ENCODE assay signal across 17 mouse cellular contexts in genomic region chr4:32188752-32189415, GRCm38 (mm10). TPM values are rescaled to one million over a fixed set of nuclear protein-coding genes. Genes with fewer than 3 reads are reported as not detected.
DNase-seq lines count a peak whose midpoint lies in the region; ATAC-seq and TF ChIP-seq lines count a peak whose summit lies in the region.
"Had no signal": no experiment of that assay in that cellular context is flagged by ENCODE, and none has a peak within 500 bp of the region (broad histone marks: within the 10 kb centered on the region; RNA-seq: fewer than 3 reads in every experiment).

No protein-coding gene starts in this region.

- H3K4me2 ChIP-seq in lung, embryonic 14.5 days, result no peak overlapping the region
- H3K4me2 ChIP-seq in forebrain, postnatal 0 days (ENCODE audit: low read depth), result peak overlapping the region; percentile 8; the same call in 1 of the 2 replicates
- H3K4me2 ChIP-seq: heart, embryonic 15.5 days; hindbrain, embryonic 12.5 days; liver, embryonic 11.5 days; neural tube, embryonic 12.5 days had no signal

- H3K4me1 ChIP-seq in lung, embryonic 14.5 days (ENCODE audit: insufficient read depth), result no peaks in the 10 kb centered on the region
- H3K4me1 ChIP-seq in forebrain, postnatal 0 days (ENCODE audit: insufficient read depth), result peaks cover 5% of the 10 kb centered on the region
- H3K4me1 ChIP-seq: neural tube, embryonic 12.5 days had no signal

- no peaks in the 10 kb centered on the region for H3K36me3 ChIP-seq in lung, embryonic 14.5 days (ENCODE audit: insufficient read depth)
- no peaks in the 10 kb centered on the region for H3K36me3 ChIP-seq in forebrain, postnatal 0 days (ENCODE audit: insufficient read depth)
- H3K36me3 ChIP-seq: heart, embryonic 15.5 days; hindbrain, embryonic 12.5 days; neural tube, embryonic 12.5 days had no signal

- H3K9ac ChIP-seq in lung, embryonic 14.5 days, result no peak overlapping the region
- no peak overlapping the region for H3K9ac ChIP-seq in forebrain, postnatal 0 days
- H3K9ac ChIP-seq: heart, embryonic 15.5 days; hindbrain, embryonic 12.5 days; neural tube, embryonic 12.5 days had no signal

- no peak overlapping the region for H3K4me3 ChIP-seq in lung, embryonic 14.5 days (ENCODE audit: low read depth, low read length)
- H3K4me3 ChIP-seq in forebrain, postnatal 0 days (ENCODE audit: low read depth, low read length), result no peak overlapping the region
- H3K4me3 ChIP-seq: gastrocnemius, adult 2 months; heart, embryonic 15.5 days; hindbrain, embryonic 12.5 days; neural tube, embryonic 12.5 days had no signal

- whole genome bisulfite sequencing in lung, embryonic 14.5 days, result 47% methylated on average over 8 of the region's 8 CpGs
- 22% methylated on average over 8 of the region's 8 CpGs for WGBS in forebrain, postnatal 0 days

- no peak overlapping the region for H3K27ac ChIP-seq in lung, embryonic 14.5 days (ENCODE audit: low read depth)
- peak overlapping the region; percentile 73 for H3K27ac ChIP-seq in forebrain, postnatal 0 days (ENCODE audit: low read depth, low read length)
- H3K27ac ChIP-seq: gastrocnemius, adult 2 months; heart, embryonic 15.5 days; hindbrain, embryonic 12.5 days; neural tube, embryonic 12.5 days had no signal

- DNase-seq in lung, embryonic 14.5 days, result peak; percentile 69
- no peak for DNase-seq in lung, adult 18-20 months
- peak; percentile 28 for DNase-seq in NIH3T3 (ENCODE audit: low read depth)
- peak; percentile 68 for DNase-seq in brain, embryonic 18.5 days (ENCODE audit: low read depth, low spot score)
- peak; percentile 74 for DNase-seq in forebrain, postnatal 0 days
- DNase-seq in left cerebral cortex, postnatal 36 days (ENCODE audit: low spot score in 2 of 2), result no peak
- DNase-seq: adrenal gland, postnatal 25 days; gastrocnemius, adult 2 months; heart, adult 11 months had no signal

- ATAC-seq in lung, embryonic 14.5 days (ENCODE audit: insufficient read depth), result peak; percentile 70; the same call in 1 of the 2 replicates
- peak; percentile 87 for ATAC-seq in forebrain, postnatal 0 days
- ATAC-seq in monocyte, adult 5-6 weeks (replicated peaks; ENCODE audit: insufficient number of reproducible peaks, low FRiP score, low TSS enrichment, poor library complexity, severe bottlenecking), result no peak
- ATAC-seq: activated CD4-positive, CD25-positive, alpha-beta regulatory T cell, adult 4 months; intestine, embryonic 16.5 days; midbrain, embryonic 16.5 days had no signal

- intact Hi-C loops in left cerebral cortex, postnatal 36 days (cut with DNase I), result no loop called here

- no peaks in the 10 kb centered on the region for H3K9me3 ChIP-seq in lung, embryonic 14.5 days (ENCODE audit: low read depth, low read length)
- no peaks in the 10 kb centered on the region for H3K9me3 ChIP-seq in forebrain, postnatal 0 days (ENCODE audit: low read length)
- H3K9me3 ChIP-seq: heart, embryonic 15.5 days; hindbrain, embryonic 12.5 days; neural tube, embryonic 12.5 days had no signal

- TF ChIP-seq CTCF in lung, embryonic 14.5 days (IDR thresholded peaks at IDR 0.05; ENCODE audit: low read depth), result no peak
- no peak for TF ChIP-seq CTCF in forebrain, postnatal 0 days (IDR thresholded peaks at IDR 0.05; ENCODE audit: low read depth)

- H3K27me3 ChIP-seq in lung, embryonic 14.5 days (ENCODE audit: insufficient read depth, low read length), result no peaks in the 10 kb centered on the region
- H3K27me3 ChIP-seq in forebrain, postnatal 0 days (ENCODE audit: insufficient read depth, low read length), result no peaks in the 10 kb centered on the region
- H3K27me3 ChIP-seq: heart, embryonic 15.5 days; hindbrain, embryonic 12.5 days; neural tube, embryonic 12.5 days had no signal

RNA-seq across cellular contexts. Expression of gene Bach2, which starts 49.7 kb away (rescaled TPM):
- polyA plus RNA-seq in lung, embryonic 14.5 days (2014; fragmentation: Nextera tagmentation; extraction: Ambion mirVana), result 12.8 and 16.1 TPM in 2 replicates
- total RNA-seq in forebrain, postnatal 0 days (2014; rRNA removed), result 16.2 and 19.0 TPM in 2 replicates
- 9.1 and 16.0 TPM in 2 replicates for polyA plus RNA-seq in forebrain, postnatal 0 days (2015; fragmentation: Nextera tagmentation; extraction: Ambion mirVana)
- total RNA-seq in monocyte, adult 5-6 weeks (2017), result 3.0 to 31.8 TPM (median 7.1 TPM) in 3 replicates
- 10 to 100 TPM; 12.6 to 16.0 TPM for total RNA-seq in left cerebral cortex, postnatal 36 days (2021)

Comparison
In these comparisons a context has a peak if more than half of its experiments do, and no peak if none do; other contexts are left out.
1. DNase-seq: peak in lung, embryonic 14.5 days (single experiment), NIH3T3 (single experiment), brain, embryonic 18.5 days (single experiment) and forebrain, postnatal 0 days (single experiment); none in lung, adult 18-20 months (0 of 2) and left cerebral cortex, postnatal 36 days (0 of 2).